ENCODE assay signal across 8 mouse cellular contexts in the genomic region with DNA sequence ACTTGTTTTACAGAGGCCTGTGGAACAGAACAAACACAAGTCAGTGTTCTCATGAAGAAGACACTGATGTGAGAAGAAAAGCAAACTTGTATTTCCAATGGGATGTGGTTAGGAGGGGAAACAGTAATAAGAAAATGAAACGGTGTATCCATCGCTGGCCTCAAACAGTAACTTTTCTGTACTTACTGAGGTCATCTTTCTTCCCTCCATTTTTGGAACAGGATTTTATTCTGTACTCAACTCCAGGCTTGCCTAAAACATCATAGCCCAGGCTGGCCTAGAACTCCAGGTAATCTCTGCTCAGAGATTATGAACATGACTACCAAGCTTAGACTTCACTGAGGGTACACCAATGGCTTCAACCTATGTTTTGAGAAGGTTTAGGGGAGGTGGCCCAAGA. TPM values are rescaled to one million over a fixed set of nuclear protein-coding genes. Genes with fewer than 3 reads are reported as not detected.
DNase-seq lines count a peak whose midpoint lies in the region; ATAC-seq and TF ChIP-seq lines count a peak whose summit lies in the region.

No protein-coding gene starts in this region.

- no peak for DNase-seq in kidney, postnatal 0 days (ENCODE audit: low spot score)
- DNase-seq in kidney, adult 11 months: no peak
- no peak for DNase-seq in limb, embryonic 10.5 days (ENCODE audit: low spot score)
- DNase-seq in spleen, postnatal 36 days (ENCODE audit: low spot score in 2 of 2): no peak
- no peak for DNase-seq in right cerebral cortex, postnatal 25 days

- no peaks in the 10 kb centered on the region for H3K9me3 ChIP-seq in kidney, postnatal 0 days (replicated peaks; ENCODE audit: low read length)
- H3K9me3 ChIP-seq in embryonic facial prominence, embryonic 13.5 days: no peaks in the 10 kb centered on the region
- no peaks in the 10 kb centered on the region for H3K9me3 ChIP-seq in limb, embryonic 10.5 days (replicated peaks)

- no peaks in the 10 kb centered on the region; the same call in 1 of the 2 replicates for H3K4me1 ChIP-seq in kidney, postnatal 0 days (replicated peaks; ENCODE audit: insufficient read depth, low read length)
- H3K4me1 ChIP-seq in embryonic facial prominence, embryonic 13.5 days: peaks cover 60% of the 10 kb centered on the region
- peaks cover 56% of the 10 kb centered on the region for H3K4me1 ChIP-seq in limb, embryonic 10.5 days

- H3K36me3 ChIP-seq in kidney, postnatal 0 days (ENCODE audit: insufficient read depth, low read length): peaks cover 65% of the 10 kb centered on the region
- peaks cover 82% of the 10 kb centered on the region for H3K36me3 ChIP-seq in embryonic facial prominence, embryonic 13.5 days
- H3K36me3 ChIP-seq in limb, embryonic 10.5 days: peaks cover 83% of the 10 kb centered on the region
- peaks cover 56% of the 10 kb centered on the region for H3K36me3 ChIP-seq in myocyte (ENCODE audit: control insufficient read depth, insufficient read depth)

- peak overlapping the region; percentile 87 for H3K4me2 ChIP-seq in kidney, postnatal 0 days (ENCODE audit: low read length)
- H3K4me2 ChIP-seq in embryonic facial prominence, embryonic 13.5 days: peak overlapping the region; percentile 67
- H3K4me2 ChIP-seq in myocyte (ENCODE audit: low read depth): peak overlapping the region; percentile 89

- H3K9ac ChIP-seq in kidney, postnatal 0 days (ENCODE audit: low read depth, low read length): peak overlapping the region; percentile 87; the same call in 1 of the 2 replicates
- peak overlapping the region; percentile 90 for H3K9ac ChIP-seq in embryonic facial prominence, embryonic 13.5 days

- no peak overlapping the region for H3K27ac ChIP-seq in kidney, postnatal 0 days
- H3K27ac ChIP-seq in embryonic facial prominence, embryonic 13.5 days: no peak overlapping the region
- H3K27ac ChIP-seq in limb, embryonic 10.5 days: no peak overlapping the region

- peak overlapping the region; percentile 88 for H3K4me3 ChIP-seq in kidney, postnatal 0 days (replicated peaks; ENCODE audit: low read depth, low read length)
- H3K4me3 ChIP-seq in embryonic facial prominence, embryonic 13.5 days: peak overlapping the region; percentile 89
- peak overlapping the region; percentile 77 for H3K4me3 ChIP-seq in limb, embryonic 10.5 days
- peak overlapping the region; percentile 70 for H3K4me3 ChIP-seq in myocyte

- TF ChIP-seq POLR2A in myocyte (IDR thresholded peaks at IDR 0.05; ENCODE audit: insufficient read length, low read depth): no peak

- H3K79me2 ChIP-seq in myocyte (ENCODE audit: control insufficient read depth, insufficient read depth): peaks cover 15% of the 10 kb centered on the region

- ATAC-seq in kidney, postnatal 0 days (replicated peaks; ENCODE audit: low FRiP score, low read depth): no peak
- ATAC-seq in embryonic facial prominence, embryonic 13.5 days (ENCODE audit: insufficient number of reproducible peaks, insufficient read depth, low FRiP score, low TSS enrichment, low read depth): no peak
- no peak for ATAC-seq in frontal cortex, adult (ENCODE audit: low TSS enrichment)

- H3ac ChIP-seq in myocyte (ENCODE audit: control insufficient read depth, insufficient read length): peak overlapping the region; percentile 74

- 82% methylated on average over 2 of the region's 2 CpGs for WGBS in kidney, postnatal 0 days
- WGBS in embryonic facial prominence, embryonic 13.5 days: 90% methylated on average over 2 of the region's 2 CpGs
- 95% methylated on average over 2 of the region's 2 CpGs for WGBS in limb, embryonic 10.5 days

- H3K27me3 ChIP-seq in kidney, postnatal 0 days (ENCODE audit: insufficient read depth, low read length): no peaks in the 10 kb centered on the region
- no peaks in the 10 kb centered on the region for H3K27me3 ChIP-seq in embryonic facial prominence, embryonic 13.5 days
- no peaks in the 10 kb centered on the region for H3K27me3 ChIP-seq in limb, embryonic 10.5 days (ENCODE audit: low read depth, poor library complexity, severe bottlenecking)
- H3K27me3 ChIP-seq in myocyte (ENCODE audit: control insufficient read depth, insufficient read depth, insufficient read length): no peaks in the 10 kb centered on the region

- no peak for TF ChIP-seq CTCF in kidney, postnatal 0 days (IDR thresholded peaks at IDR 0.05; ENCODE audit: low read depth)

TF ChIP-seq in myocyte, 11 proteins besides CTCF, POLR2A, EP300 and RAD21:
- no peak for TF ChIP-seq MAX (IDR thresholded peaks at IDR 0.05; ENCODE audit: low read depth)
- no peak for TF ChIP-seq MYOD1 (IDR thresholded peaks at IDR 0.05; ENCODE audit: control insufficient read depth in 1 of 3, insufficient read length in 2 of 3, low read depth in 2 of 3)
- no peak for TF ChIP-seq REST (IDR thresholded peaks at IDR 0.05; ENCODE audit: insufficient read depth, insufficient read length)
- no peak for TF ChIP-seq MYOG (IDR thresholded peaks at IDR 0.05; ENCODE audit: control insufficient read depth in 1 of 3, insufficient read depth in 1 of 3, insufficient read length in 2 of 3, low read depth in 2 of 3)
- TF ChIP-seq TCF12 (IDR thresholded peaks at IDR 0.05; ENCODE audit: insufficient read depth, poor library complexity, severe bottlenecking): no peak
- no peak for TF ChIP-seq CEBPB (IDR thresholded peaks at IDR 0.05; ENCODE audit: insufficient read depth, poor library complexity, severe bottlenecking)
- TF ChIP-seq E2F4 (IDR thresholded peaks at IDR 0.05; ENCODE audit: insufficient read depth): no peak
- no peak for TF ChIP-seq SRF (IDR thresholded peaks at IDR 0.05; ENCODE audit: control insufficient read depth, insufficient read length, low read depth)
TF ChIP-seq in myocyte: peak in this region for 0.

RNA-seq across cellular contexts. Expression of a gene that starts 1.1 kb away (rescaled TPM):
- polyA plus RNA-seq in kidney, postnatal 0 days (2015; fragmentation: Nextera tagmentation; extraction: Ambion mirVana): 97.1 and 98.9 TPM in 2 replicates
- 97.1 and 100 TPM in 2 replicates for polyA plus RNA-seq in embryonic facial prominence, embryonic 13.5 days (2015; fragmentation: Nextera tagmentation; extraction: Ambion mirVana)
- 119 and 122 TPM in 2 replicates for polyA plus RNA-seq in limb, embryonic 10.5 days (2016; fragmentation: Nextera tagmentation; extraction: Ambion mirVana)
- polyA plus RNA-seq in myocyte (2012; fragmentation: generic; extraction: Trizol): 139 TPM

RNA-seq across cellular contexts. Expression of a gene that starts 7.3 kb away (rescaled TPM):
- polyA plus RNA-seq in kidney, postnatal 0 days (2015; fragmentation: Nextera tagmentation; extraction: Ambion mirVana): 644 and 753 TPM in 2 replicates
- polyA plus RNA-seq in embryonic facial prominence, embryonic 13.5 days (2015; fragmentation: Nextera tagmentation; extraction: Ambion mirVana): 959 and 1,012 TPM in 2 replicates
- polyA plus RNA-seq in limb, embryonic 10.5 days (2016; fragmentation: Nextera tagmentation; extraction: Ambion mirVana): 820 and 843 TPM in 2 replicates
- polyA plus RNA-seq in myocyte (2012; fragmentation: generic; extraction: Trizol): 385 TPM

RNA-seq across cellular contexts. Expression of a gene that starts 8.1 kb away (rescaled TPM):
- polyA plus RNA-seq in kidney, postnatal 0 days (2015; fragmentation: Nextera tagmentation; extraction: Ambion mirVana): 51.0 and 54.3 TPM in 2 replicates
- 45.6 and 48.2 TPM in 2 replicates for polyA plus RNA-seq in embryonic facial prominence, embryonic 13.5 days (2015; fragmentation: Nextera tagmentation; extraction: Ambion mirVana)
- 51.7 and 54.4 TPM in 2 replicates for polyA plus RNA-seq in limb, embryonic 10.5 days (2016; fragmentation: Nextera tagmentation; extraction: Ambion mirVana)
- 21.8 TPM for polyA plus RNA-seq in myocyte (2012; fragmentation: generic; extraction: Trizol)

RNA-seq across cellular contexts. Expression of a gene that starts 16.8 kb away (rescaled TPM):
- polyA plus RNA-seq in kidney, postnatal 0 days (2015; fragmentation: Nextera tagmentation; extraction: Ambion mirVana): 7.0 and 7.4 TPM in 2 replicates
- 7.0 TPM in 2 replicates for polyA plus RNA-seq in embryonic facial prominence, embryonic 13.5 days (2015; fragmentation: Nextera tagmentation; extraction: Ambion mirVana)
- 1.9 and 2.7 TPM in 2 replicates for polyA plus RNA-seq in limb, embryonic 10.5 days (2016; fragmentation: Nextera tagmentation; extraction: Ambion mirVana)
- polyA plus RNA-seq in myocyte (2012; fragmentation: generic; extraction: Trizol): 6.7 TPM

RNA-seq across cellular contexts. Expression of a gene that starts 17.4 kb away (rescaled TPM):
- polyA plus RNA-seq in kidney, postnatal 0 days (2015; fragmentation: Nextera tagmentation; extraction: Ambion mirVana): 68.2 and 74.7 TPM in 2 replicates
- 105 and 108 TPM in 2 replicates for polyA plus RNA-seq in embryonic facial prominence, embryonic 13.5 days (2015; fragmentation: Nextera tagmentation; extraction: Ambion mirVana)
- 149 and 156 TPM in 2 replicates for polyA plus RNA-seq in limb, embryonic 10.5 days (2016; fragmentation: Nextera tagmentation; extraction: Ambion mirVana)
- polyA plus RNA-seq in myocyte (2012; fragmentation: generic; extraction: Trizol): 73.3 TPM
